Mouse (Mus musculus) CH12.LX (cell line): ENCODE results near the gene Dlgap3. TPM values are rescaled to one million over a fixed set of nuclear protein-coding genes. Genes with fewer than 3 reads are reported as not detected.

Experiments used
- DNase-seq: peaks from one replicate; pipeline ENCODE4 v3.0.0-alpha.2; 2013; ENCODE audit errors: extremely low read depth
- H3K27ac ChIP-seq: 2 replicates; pipeline ENCODE4 v1.5.1; 2012; ENCODE audit warnings: low read depth, mild to moderate bottlenecking, control low read depth, moderate library complexity; ENCODE audit not compliant: insufficient read depth
- H3K27me3 ChIP-seq: replicated peaks from 2 replicates; pipeline ENCODE3; 2012; ENCODE audit warnings: inconsistent platforms
- H3K36me3 ChIP-seq, 2 experiments: replicated peaks in 1 of 2; 2 replicates each; pipeline versions ENCODE3 to v1.6.1; 2012; ENCODE audit warnings: inconsistent platforms in 1 of 2, low read length in 1 of 2, mild to moderate bottlenecking in 1 of 2, mixed read lengths in 1 of 2, moderate library complexity in 1 of 2; ENCODE audit not compliant: control insufficient read depth in 1 of 2, insufficient read depth in 1 of 2
- H3K4me1 ChIP-seq, 2 experiments: 2 replicates each; pipeline ENCODE4 v1.6.1; 2012; ENCODE audit warnings: inconsistent platforms in 1 of 2, moderate library complexity in 1 of 2; ENCODE audit not compliant: insufficient read depth in 2 of 2, control insufficient read depth in 1 of 2
- H3K4me2 ChIP-seq: 2 replicates; pipeline ENCODE4 v1.6.1; 2012; ENCODE audit warnings: low read depth, mild to moderate bottlenecking, control low read depth; ENCODE audit not compliant: poor library complexity, insufficient read depth, severe bottlenecking
- H3K4me3 ChIP-seq, 3 experiments: fragments of 150-350 bp in 1 of 3; sonication (generic) in 1 of 3; replicated peaks in 1 of 3; 2 replicates each; pipeline versions ENCODE3 to v1.5.1; 2011 to 2012; ENCODE audit warnings: low read depth in 2 of 3, low read length in 2 of 3, mild to moderate bottlenecking in 2 of 3, moderate library complexity in 2 of 3, control low read depth in 1 of 3, improper control_type of control experiment in 1 of 3, inconsistent platforms in 1 of 3, mixed read lengths in 1 of 3; ENCODE audit not compliant: poor library complexity in 1 of 3
- H3K79me2 ChIP-seq: replicated peaks from 2 replicates; pipeline ENCODE4 v1.6.1; 2012; ENCODE audit warnings: mild to moderate bottlenecking, moderate library complexity; ENCODE audit not compliant: control insufficient read depth, poor library complexity, insufficient read depth, severe bottlenecking; ENCODE audit errors: extremely low read depth
- H3K9ac ChIP-seq: 2 replicates; pipeline ENCODE4 v1.6.1; 2012; ENCODE audit warnings: low read depth, mild to moderate bottlenecking, control low read depth, moderate library complexity; ENCODE audit not compliant: insufficient read depth
- H3K9me3 ChIP-seq: replicated peaks from 2 replicates; pipeline ENCODE3; 2012; ENCODE audit warnings: low read length, inconsistent platforms, mixed read lengths
- BHLHE40 ChIP-seq: IDR thresholded peaks from 2 replicates; pipeline ENCODE4 v1.6.1; 2011; ENCODE audit warnings: mild to moderate bottlenecking, low read depth, low read length, improper control_type of control experiment
- CTCF ChIP-seq, 2 experiments: IDR thresholded peaks in 1 of 2; conservative IDR thresholded peaks in 1 of 2; 2 replicates each; pipeline ENCODE4 v1.5.1; 2011 to 2012; ENCODE audit warnings: low read depth in 2 of 2, low read length in 2 of 2, improper control_type of control experiment in 1 of 2, inconsistent platforms in 1 of 2, mild to moderate bottlenecking in 1 of 2, moderate library complexity in 1 of 2
- ETS1 ChIP-seq: conservative IDR thresholded peaks from 2 replicates; pipeline ENCODE4 v1.6.1; 2012; ENCODE audit warnings: low read depth, mild to moderate bottlenecking, inconsistent platforms, low read length, improper control_type of control experiment, moderate library complexity
- HCFC1 ChIP-seq: IDR thresholded peaks from 2 replicates; pipeline ENCODE4 v1.6.1; 2012; ENCODE audit warnings: low read depth, mild to moderate bottlenecking, inconsistent platforms, low read length, improper control_type of control experiment
- IRF4 ChIP-seq: IDR thresholded peaks from 2 replicates; pipeline ENCODE4 v1.6.1; 2014; ENCODE audit warnings: low read depth, mild to moderate bottlenecking, inconsistent platforms, low read length, improper control_type of control experiment
- JUN ChIP-seq: IDR thresholded peaks from 2 replicates; pipeline ENCODE4 v1.6.1; 2011; ENCODE audit warnings: low read depth, mild to moderate bottlenecking, low read length, improper control_type of control experiment, moderate library complexity; ENCODE audit not compliant: insufficient read depth
- KAT2A ChIP-seq: IDR thresholded peaks from 2 replicates; pipeline ENCODE4 v1.6.1; 2012; ENCODE audit warnings: low read length, improper control_type of control experiment, inconsistent platforms; ENCODE audit not compliant: insufficient replicate concordance
- MAFK ChIP-seq: IDR thresholded peaks from 2 replicates; pipeline ENCODE4 v1.6.1; 2011; ENCODE audit warnings: low read length, improper control_type of control experiment; ENCODE audit not compliant: insufficient replicate concordance
- MAZ ChIP-seq: IDR thresholded peaks from 2 replicates; pipeline ENCODE4 v1.6.1; 2012; ENCODE audit warnings: low read depth, mild to moderate bottlenecking, inconsistent platforms, low read length, improper control_type of control experiment, moderate library complexity
- MEF2A ChIP-seq: IDR thresholded peaks from 2 replicates; pipeline ENCODE4 v1.6.1; 2014; ENCODE audit warnings: low read depth, mild to moderate bottlenecking, inconsistent platforms, low read length, improper control_type of control experiment, borderline replicate concordance
- MYC ChIP-seq: IDR thresholded peaks from 2 replicates; pipeline ENCODE4 v1.6.1; 2011; ENCODE audit warnings: low read depth, mild to moderate bottlenecking, improper control_type of control experiment, low read length
- NELFE ChIP-seq: IDR thresholded peaks from 2 replicates; pipeline ENCODE4 v1.6.1; 2011; ENCODE audit warnings: low read depth, low read length, improper control_type of control experiment
- NRF1 ChIP-seq: IDR thresholded peaks from 2 replicates; pipeline ENCODE4 v1.6.1; 2014; ENCODE audit warnings: low read depth, mild to moderate bottlenecking, inconsistent platforms, low read length, improper control_type of control experiment, moderate library complexity
- POLR2A ChIP-seq: IDR thresholded peaks from 2 replicates; pipeline ENCODE4 v1.6.1; 2011; ENCODE audit warnings: low read depth, mild to moderate bottlenecking, improper control_type of control experiment, low read length
- RAD21 ChIP-seq: IDR thresholded peaks from 2 replicates; pipeline ENCODE4 v1.6.1; 2011; ENCODE audit warnings: low read depth, mild to moderate bottlenecking, low read length, improper control_type of control experiment, moderate library complexity
- SIN3A ChIP-seq: IDR thresholded peaks from 2 replicates; pipeline ENCODE4 v1.6.1; 2012; ENCODE audit warnings: low read length, improper control_type of control experiment, inconsistent platforms
- TBP ChIP-seq: conservative IDR thresholded peaks from 2 replicates; pipeline ENCODE4 v1.6.1; 2011; ENCODE audit warnings: low read depth, low read length, improper control_type of control experiment
- TCF12 ChIP-seq: IDR thresholded peaks from 2 replicates; pipeline ENCODE4 v1.6.1; 2014; ENCODE audit warnings: low read depth, mild to moderate bottlenecking, inconsistent platforms, low read length, improper control_type of control experiment
- UBTF ChIP-seq: IDR thresholded peaks from 2 replicates; pipeline ENCODE4 v1.6.1; 2012; ENCODE audit warnings: low read depth, mild to moderate bottlenecking, inconsistent platforms, low read length, improper control_type of control experiment, moderate library complexity
- ZKSCAN1 ChIP-seq: IDR thresholded peaks from 2 replicates; pipeline ENCODE4 v1.6.1; 2012; ENCODE audit warnings: low read depth, inconsistent platforms, low read length, improper control_type of control experiment, borderline replicate concordance
- ZMIZ1 ChIP-seq: IDR thresholded peaks from 2 replicates; pipeline ENCODE4 v1.6.1; 2012; ENCODE audit warnings: low read depth, mild to moderate bottlenecking, inconsistent platforms, low read length, improper control_type of control experiment
- dilution Hi-C: fragments of 300-500 bp; cut with MboI; formaldehyde crosslinking; loops from 2 replicates; pipeline ENCODE4 v1.14.3; 2020; ENCODE audit warnings: low sequenced_read_pairs; ENCODE audit not compliant: extremely low pct_unique_long_range_greater_than_20kb, extremely low pct_ligation_motif_present
- in situ Hi-C: fragments of 300-500 bp; cut with MboI; formaldehyde crosslinking; loops from 3 replicates; pipeline ENCODE4 v1.14.3; 2019; ENCODE audit warnings: low sequenced_read_pairs, low pct_ligation_motif_present, low pct_unique_long_range_greater_than_20kb, mixed read lengths
- polyA plus RNA-seq: library from polyadenylated mRNA; unstranded; fragments of >175 nt; gene quantifications from 2 replicates; pipeline ENCODE4 v1.2.1, GENCODE M21; 2012; ENCODE audit warnings: low read depth; ENCODE audit not compliant: insufficient read length
- total RNA-seq, 2 experiments: library from RNA; depleted of rRNA; stranded (reverse); fragments of 300-350 nt in 1 of 2; fragments of >200 nt in 1 of 2; gene quantifications; 2 replicates each; pipeline ENCODE4 v1.2.3; 2012 to 2014

The Dlgap3 gene
- total and polyA plus RNA-seq, 3 experiments = 0.07 to 0.55 (median 0.08) TPM

DNA sequence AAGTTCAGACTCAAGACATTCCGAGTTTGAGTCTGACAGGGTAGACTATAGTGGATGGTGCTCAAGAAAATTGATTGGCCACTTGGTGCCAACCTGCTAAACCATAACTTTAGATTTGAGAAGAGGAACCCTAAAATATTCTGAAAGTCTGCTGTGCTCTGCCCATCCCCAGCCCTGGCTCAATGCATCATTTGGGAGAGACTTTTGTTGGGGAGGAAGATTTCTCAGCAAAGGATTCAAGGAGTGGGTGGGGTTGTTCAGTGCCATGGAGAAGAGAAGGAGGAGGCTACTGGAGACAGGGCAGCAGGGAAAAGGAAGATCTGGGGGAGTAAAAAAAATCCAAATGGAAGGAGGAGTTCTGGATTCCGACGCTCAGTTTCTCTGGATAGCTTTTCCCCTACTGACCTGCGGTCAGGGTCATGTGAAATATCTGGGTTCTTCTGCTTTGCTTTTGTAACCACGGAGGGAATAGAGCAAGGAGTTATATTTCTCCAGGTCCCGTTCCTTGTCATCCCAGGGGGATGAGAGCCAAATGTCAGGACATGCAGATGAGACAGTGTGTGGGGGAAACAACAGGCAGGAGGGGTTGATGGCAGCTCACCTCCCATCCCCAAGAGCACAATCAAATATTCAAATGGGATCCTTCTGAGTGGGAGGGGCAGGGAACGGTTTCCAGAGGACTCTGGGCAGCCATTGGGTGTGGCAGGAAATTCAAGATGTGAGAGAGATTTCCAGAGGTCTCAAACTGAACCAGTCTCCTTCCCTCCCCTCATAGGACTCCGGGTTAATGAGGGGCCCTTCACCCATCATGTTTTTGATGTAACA, 5.3 kb downstream of the Dlgap3 start:
- dilution Hi-C loops = no loop called here
- TF ChIP-seq POLR2A (no peak), MAZ (no peak), TBP (no peak), IRF4 (no peak), KAT2A (no peak), CTCF (conservative IDR thresholded peaks at IDR 0.05 in 1 of 2, IDR thresholded peaks at IDR 0.05 in 1 of 2; ENCODE audit: low read depth in 2 of 2, low read length in 2 of 2) (no peak), RAD21 (no peak), NELFE (no peak), ETS1 (no peak), MAFK (no peak), NRF1 (no peak), HCFC1 (no peak), SIN3A (no peak)

DNA sequence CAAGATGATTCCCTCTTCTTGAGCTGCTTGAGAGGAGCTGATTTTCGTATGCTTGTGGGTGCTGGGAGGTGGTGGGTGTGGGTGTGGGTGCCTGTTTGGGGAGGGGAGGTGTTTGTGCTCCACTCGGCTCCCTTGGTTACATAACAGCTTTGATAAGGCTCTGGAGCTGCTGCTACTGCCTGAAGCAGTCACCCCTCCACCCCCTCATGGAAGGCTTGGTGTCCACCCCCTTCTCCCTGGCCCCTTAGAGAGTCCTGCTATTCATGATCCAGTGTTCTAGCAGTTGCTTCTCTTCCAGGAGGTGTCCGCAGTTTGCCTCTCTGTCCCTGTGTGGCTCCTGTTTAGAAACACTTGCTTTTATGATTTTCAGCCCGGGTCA, 5.9 kb downstream of the Dlgap3 start:
- Histone ChIP-seq H3K79me2 (no peaks in the 10 kb centered on the region), H3K4me2 (no peak overlapping the region), H3K27me3 (peaks cover 76% of the 10 kb centered on the region), H3K9ac (no peak overlapping the region), H3K4me3 (no peak overlapping the region), H3K9me3 (peaks cover 2% of the 10 kb centered on the region), H3K4me1 (no peaks in the 10 kb centered on the region), H3K27ac (no peak overlapping the region), H3K36me3 (no peaks in the 10 kb centered on the region)
- dilution Hi-C loops (no loop called here), in situ Hi-C loops (no loop called here)
- DNase-seq = no peak
- no peak for TF ChIP-seq ETS1
- TF ChIP-seq MYC = no peak
- TF ChIP-seq CTCF (conservative IDR thresholded peaks at IDR 0.05 in 1 of 2, IDR thresholded peaks at IDR 0.05 in 1 of 2; ENCODE audit: low read depth in 2 of 2, low read length in 2 of 2) = no peak
- TF ChIP-seq ZMIZ1 = no peak
- no peak for TF ChIP-seq RAD21
- no peak for TF ChIP-seq NELFE
- no peak for TF ChIP-seq IRF4
- no peak for TF ChIP-seq BHLHE40
- no peak for TF ChIP-seq ZKSCAN1
- TF ChIP-seq UBTF = no peak
- TF ChIP-seq POLR2A = no peak
- TF ChIP-seq JUN = no peak
- no peak for TF ChIP-seq NRF1
- TF ChIP-seq SIN3A = no peak
- no peak for TF ChIP-seq HCFC1
- no peak for TF ChIP-seq MEF2A
- no peak for TF ChIP-seq MAFK
- TF ChIP-seq TCF12 = no peak
- TF ChIP-seq KAT2A = no peak

More for the DNA sequence above, 5.3 kb downstream of the Dlgap3 start:
- H3K4me1 ChIP-seq = peaks cover 0 to 4% of the 10 kb centered on the region in 2 experiments; a peak in 3 of 4 replicates
- no peak overlapping the region for H3K4me3 ChIP-seq
- in situ Hi-C loops = no loop called here
- peaks cover 76% of the 10 kb centered on the region for H3K27me3 ChIP-seq
- no peak overlapping the region for H3K4me2 ChIP-seq
- peaks cover 3% of the 10 kb centered on the region for H3K9me3 ChIP-seq
- H3K36me3 ChIP-seq = no peaks in the 10 kb centered on the region
- DNase-seq = no peak
- H3K79me2 ChIP-seq = no peaks in the 10 kb centered on the region
- H3K27ac ChIP-seq = no peak overlapping the region
- H3K9ac ChIP-seq = no peak overlapping the region
